ENCODE assay signal across 14 mouse cellular contexts in the genomic region with DNA sequence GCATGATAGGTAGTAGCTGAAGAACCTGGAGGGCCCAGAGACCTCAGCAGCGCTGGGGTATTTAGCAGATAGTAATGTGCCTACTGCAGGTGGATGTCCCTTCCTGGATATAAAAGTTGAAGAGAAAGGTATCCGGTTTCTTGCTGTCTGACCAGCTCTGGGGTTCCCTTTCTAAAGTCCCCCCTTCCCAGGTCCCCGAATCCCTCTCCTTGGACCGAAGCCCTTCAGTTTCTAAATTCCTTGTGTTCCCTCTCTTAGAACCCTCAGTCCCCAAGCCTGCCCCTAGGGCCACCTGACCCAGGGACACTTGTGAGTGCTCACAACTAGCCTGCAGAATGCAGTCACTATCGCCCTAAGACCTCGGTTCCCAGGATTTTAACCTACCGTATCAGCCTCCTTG. TPM values are rescaled to one million over a fixed set of nuclear protein-coding genes. Genes with fewer than 3 reads are reported as not detected.
DNase-seq lines count a peak whose midpoint lies in the region; ATAC-seq and TF ChIP-seq lines count a peak whose summit lies in the region.
"Had no signal": no experiment of that assay in that cellular context is flagged by ENCODE, and none has a peak within 500 bp of the region (broad histone marks: within the 10 kb centered on the region; RNA-seq: fewer than 3 reads in every experiment).

No protein-coding gene starts in this region.

- H3K27me3 ChIP-seq in heart, embryonic 16.5 days (ENCODE audit: control insufficient read depth, insufficient read depth, low read length), result peaks cover 12% of the 10 kb centered on the region
- H3K27me3 ChIP-seq in CH12.LX (replicated peaks), result no peaks in the 10 kb centered on the region
- peaks cover 26% of the 10 kb centered on the region for H3K27me3 ChIP-seq in embryonic facial prominence, embryonic 13.5 days
- H3K27me3 ChIP-seq in liver, embryonic 13.5 days, result peaks cover 47% of the 10 kb centered on the region

- no peak overlapping the region for H3K9ac ChIP-seq in heart, embryonic 16.5 days (ENCODE audit: low read length)
- H3K9ac ChIP-seq in CH12.LX (ENCODE audit: insufficient read depth, low read depth), result peak overlapping the region; percentile 93
- no peak overlapping the region for H3K9ac ChIP-seq in embryonic facial prominence, embryonic 13.5 days
- no peak overlapping the region for H3K9ac ChIP-seq in liver, embryonic 13.5 days

- H3K27ac ChIP-seq in heart, embryonic 16.5 days (ENCODE audit: low read length), result no peak overlapping the region
- H3K27ac ChIP-seq in CH12.LX (ENCODE audit: insufficient read depth, low read depth), result peak overlapping the region; percentile 88
- H3K27ac ChIP-seq in embryonic facial prominence, embryonic 13.5 days, result no peak overlapping the region
- no peak overlapping the region for H3K27ac ChIP-seq in liver, embryonic 13.5 days
- H3K27ac ChIP-seq: hindbrain, embryonic 12.5 days; limb, embryonic 12.5 days had no signal

- in situ Hi-C loops in CH12.LX (cut with MboI; ENCODE audit: low pct_ligation_motif_present, low pct_unique_long_range_greater_than_20kb, low sequenced_read_pairs), result no loop called here

- no peak for TF ChIP-seq EP300 in CH12.LX (IDR thresholded peaks at IDR 0.05; ENCODE audit: low read length)

- TF ChIP-seq RAD21 in CH12.LX (IDR thresholded peaks at IDR 0.05; ENCODE audit: low read depth, low read length), result no peak

- no peak for TF ChIP-seq POLR2A in CH12.LX (IDR thresholded peaks at IDR 0.05; ENCODE audit: low read depth, low read length)

- H3K79me2 ChIP-seq in CH12.LX (replicated peaks; ENCODE audit: control insufficient read depth, extremely low read depth, insufficient read depth, poor library complexity, severe bottlenecking), result peaks cover 34% of the 10 kb centered on the region

- no peaks in the 10 kb centered on the region for H3K36me3 ChIP-seq in heart, embryonic 16.5 days (ENCODE audit: control insufficient read depth, insufficient read depth)
- H3K36me3 ChIP-seq in CH12.LX (replicated peaks in 1 of 2; ENCODE audit: control insufficient read depth in 1 of 2, insufficient read depth in 1 of 2, low read length in 1 of 2), result peaks cover 16 to 31% of the 10 kb centered on the region in 2 experiments
- no peaks in the 10 kb centered on the region for H3K36me3 ChIP-seq in embryonic facial prominence, embryonic 13.5 days
- peaks cover 6% of the 10 kb centered on the region; the same call in 1 of the 2 replicates for H3K36me3 ChIP-seq in liver, embryonic 13.5 days
- H3K36me3 ChIP-seq: hindbrain, embryonic 12.5 days; limb, embryonic 12.5 days had no signal

- dilution Hi-C loops in CH12.LX (cut with MboI; ENCODE audit: extremely low pct_ligation_motif_present, extremely low pct_unique_long_range_greater_than_20kb, low sequenced_read_pairs), result no loop called here

- H3K4me1 ChIP-seq in heart, embryonic 16.5 days (ENCODE audit: control insufficient read depth, insufficient read depth, low read length), result peaks cover 32% of the 10 kb centered on the region
- peaks cover 30 to 57% of the 10 kb centered on the region in 2 experiments for H3K4me1 ChIP-seq in CH12.LX (ENCODE audit: control insufficient read depth in 1 of 2, insufficient read depth in 2 of 2)
- H3K4me1 ChIP-seq in embryonic facial prominence, embryonic 13.5 days, result peaks cover 47% of the 10 kb centered on the region
- peaks cover 48% of the 10 kb centered on the region for H3K4me1 ChIP-seq in liver, embryonic 13.5 days (replicated peaks)

- H3K9me3 ChIP-seq in heart, embryonic 16.5 days (replicated peaks; ENCODE audit: control insufficient read depth, low read length), result peaks cover 4% of the 10 kb centered on the region
- peaks cover 5% of the 10 kb centered on the region for H3K9me3 ChIP-seq in CH12.LX (replicated peaks; ENCODE audit: low read length)
- 0 out of 2 replicates have a peak, but pooled peaks cover 5% of the 10 kb centered on the region for H3K9me3 ChIP-seq in embryonic facial prominence, embryonic 13.5 days
- 0 out of 2 replicates have a peak, but pooled peaks cover 3% of the 10 kb centered on the region for H3K9me3 ChIP-seq in liver, embryonic 13.5 days (replicated peaks)
- H3K9me3 ChIP-seq: hindbrain, embryonic 12.5 days had no signal

- WGBS in heart, embryonic 16.5 days, result 61% methylated on average over 7 of the region's 7 CpGs
- WGBS in embryonic facial prominence, embryonic 13.5 days, result 55% methylated on average over 7 of the region's 7 CpGs
- 58% methylated on average over 7 of the region's 7 CpGs for WGBS in liver, embryonic 13.5 days (ENCODE audit: insufficient replicate concordance)

- no peak overlapping the region for H3K4me3 ChIP-seq in heart, embryonic 16.5 days (ENCODE audit: low read length)
- peak overlapping the region; percentile 72 to 92 (median 82) for H3K4me3 ChIP-seq in CH12.LX (replicated peaks in 1 of 3; ENCODE audit: low read depth in 2 of 3, low read length in 2 of 3, poor library complexity in 1 of 3)
- peak overlapping the region; percentile 51 for H3K4me3 ChIP-seq in embryonic facial prominence, embryonic 13.5 days
- peak overlapping the region; percentile 59 for H3K4me3 ChIP-seq in liver, embryonic 13.5 days (replicated peaks)

- DNase-seq in heart, adult 18-20 months, result no peak
- no peak for DNase-seq in CH12.LX (ENCODE audit: extremely low read depth)
- DNase-seq in liver, embryonic 13.5 days, result no peak
- no peak for DNase-seq in frontal cortex, postnatal 25 days (ENCODE audit: low spot score in 2 of 2)
- no peak for DNase-seq in ovary, postnatal 36 days (ENCODE audit: low spot score)
- DNase-seq: cerebellum, adult 11 months had no signal

- ATAC-seq in heart, embryonic 16.5 days (replicated peaks; ENCODE audit: extremely low read depth, insufficient read depth, low FRiP score), result no peak
- no peak for ATAC-seq in embryonic facial prominence, embryonic 13.5 days (ENCODE audit: insufficient number of reproducible peaks, insufficient read depth, low FRiP score, low TSS enrichment, low read depth)
- ATAC-seq in liver, embryonic 13.5 days (ENCODE audit: low read depth), result no peak
- ATAC-seq in cerebellum, adult (ENCODE audit: insufficient number of reproducible peaks, low FRiP score, low TSS enrichment), result no peak
- ATAC-seq: activated CD4-positive, CD25-positive, alpha-beta regulatory T cell, adult 4 months had no signal

- peak overlapping the region; percentile 81 for H3K4me2 ChIP-seq in heart, embryonic 16.5 days (ENCODE audit: low read depth, low read length)
- peak overlapping the region; percentile 77 for H3K4me2 ChIP-seq in CH12.LX (ENCODE audit: insufficient read depth, low read depth, poor library complexity, severe bottlenecking)
- peak overlapping the region; percentile 77 for H3K4me2 ChIP-seq in embryonic facial prominence, embryonic 13.5 days
- peak overlapping the region; percentile 66 for H3K4me2 ChIP-seq in liver, embryonic 13.5 days

- no peak for TF ChIP-seq CTCF in CH12.LX (conservative IDR thresholded peaks at IDR 0.05 in 1 of 2, IDR thresholded peaks at IDR 0.05 in 1 of 2; ENCODE audit: low read depth in 2 of 2, low read length in 2 of 2)

TF ChIP-seq in CH12.LX, 34 proteins besides CTCF, POLR2A, EP300 and RAD21 (continues in another document):
- TF ChIP-seq MAX (IDR thresholded peaks at IDR 0.05; ENCODE audit: low read length), result no peak
- no peak for TF ChIP-seq PAX5 (IDR thresholded peaks at IDR 0.05; ENCODE audit: low read length)
- TF ChIP-seq ZC3H11A (IDR thresholded peaks at IDR 0.05; ENCODE audit: low read depth, low read length), result no peak

RNA-seq across cellular contexts. Expression of a gene that starts 0.9 kb away (rescaled TPM):
- 3.1 and 4.1 TPM in 2 replicates for polyA plus RNA-seq in heart, embryonic 16.5 days (2015; fragmentation: Nextera tagmentation; extraction: Ambion mirVana)
- 1 to 10 TPM; 2.9 to 3.7 TPM for total RNA-seq in heart, adult 18-20 months (2021)
- total RNA-seq in CH12.LX (2012; rRNA removed) (15.8 and 18.8 TPM in 2 replicates), CH12.LX (2014; rRNA removed) (3.2 and 3.8 TPM in 2 replicates)
- polyA plus RNA-seq in CH12.LX (2012; ENCODE audit: insufficient read length, low read depth), result 17.9 and 25.2 TPM in 2 replicates
- 2.2 and 3.6 TPM in 2 replicates for polyA plus RNA-seq in embryonic facial prominence, embryonic 13.5 days (2015; fragmentation: Nextera tagmentation; extraction: Ambion mirVana)
- polyA plus RNA-seq in liver, embryonic 13.5 days (2015; fragmentation: Nextera tagmentation; extraction: Ambion mirVana), result 3.0 and 3.9 TPM in 2 replicates

RNA-seq across cellular contexts. Expression of a gene that starts 25.0 kb away (rescaled TPM):
- polyA plus RNA-seq in heart, embryonic 16.5 days (2015; fragmentation: Nextera tagmentation; extraction: Ambion mirVana), result 1.2 and 2.0 TPM in 2 replicates
- total RNA-seq in heart, adult 18-20 months (2021), result under 1 TPM; 0.35 to 0.75 TPM
- total RNA-seq in CH12.LX (2012; rRNA removed) (30.8 and 38.9 TPM in 2 replicates), CH12.LX (2014; rRNA removed) (6.4 and 7.2 TPM in 2 replicates)
- polyA plus RNA-seq in CH12.LX (2012; ENCODE audit: insufficient read length, low read depth), result 12.7 and 13.4 TPM in 2 replicates
- 8.1 and 10.4 TPM in 2 replicates for polyA plus RNA-seq in embryonic facial prominence, embryonic 13.5 days (2015; fragmentation: Nextera tagmentation; extraction: Ambion mirVana)
- 1.2 and 1.3 TPM in 2 replicates for polyA plus RNA-seq in liver, embryonic 13.5 days (2015; fragmentation: Nextera tagmentation; extraction: Ambion mirVana)
- total RNA-seq: layer of hippocampus, adult 18-20 months had no signal
- polyA plus RNA-seq: activated CD4-positive, CD25-positive, alpha-beta regulatory T cell, adult 4 months had no signal

RNA-seq across cellular contexts. Expression of a gene that starts 30.2 kb away (rescaled TPM):
- not detected in 2 replicates for polyA plus RNA-seq in heart, embryonic 16.5 days (2015; fragmentation: Nextera tagmentation; extraction: Ambion mirVana)
- total RNA-seq in heart, adult 18-20 months (2021), result not detected
- total RNA-seq in CH12.LX (2012; rRNA removed) (0.59 TPM in 1 of 2 replicates, not detected in the other), CH12.LX (2014; rRNA removed) (not detected in 2 replicates)
- polyA plus RNA-seq in CH12.LX (2012; ENCODE audit: insufficient read length, low read depth), result 4.1 and 4.3 TPM in 2 replicates
- polyA plus RNA-seq in embryonic facial prominence, embryonic 13.5 days (2015; fragmentation: Nextera tagmentation; extraction: Ambion mirVana), result 0.28 and 0.72 TPM in 2 replicates
- not detected in 2 replicates for polyA plus RNA-seq in liver, embryonic 13.5 days (2015; fragmentation: Nextera tagmentation; extraction: Ambion mirVana)
- polyA plus RNA-seq: activated CD4-positive, CD25-positive, alpha-beta regulatory T cell, adult 4 months; embryonic facial prominence, embryonic 11.5 days had no signal

RNA-seq across cellular contexts. Expression of a gene that starts 39.5 kb away (rescaled TPM):
- not detected in 2 replicates for polyA plus RNA-seq in heart, embryonic 16.5 days (2015; fragmentation: Nextera tagmentation; extraction: Ambion mirVana)
- total RNA-seq in heart, adult 18-20 months (2021), result not detected
- total RNA-seq in CH12.LX (2012; rRNA removed) (2.5 and 3.2 TPM in 2 replicates), CH12.LX (2014; rRNA removed) (0.88 and 1.1 TPM in 2 replicates)
- 6.8 and 7.7 TPM in 2 replicates for polyA plus RNA-seq in CH12.LX (2012; ENCODE audit: insufficient read length, low read depth)
- not detected in 2 replicates for polyA plus RNA-seq in embryonic facial prominence, embryonic 13.5 days (2015; fragmentation: Nextera tagmentation; extraction: Ambion mirVana)
- not detected in 2 replicates for polyA plus RNA-seq in liver, embryonic 13.5 days (2015; fragmentation: Nextera tagmentation; extraction: Ambion mirVana)
- total RNA-seq: layer of hippocampus, adult 18-20 months had no signal
- polyA plus RNA-seq: embryonic facial prominence, embryonic 11.5 days; hindbrain, embryonic 12.5 days; limb, embryonic 12.5 days had no signal

RNA-seq across cellular contexts. Expression of a gene that starts 50.8 kb away (rescaled TPM):
- 413 and 444 TPM in 2 replicates for polyA plus RNA-seq in heart, embryonic 16.5 days (2015; fragmentation: Nextera tagmentation; extraction: Ambion mirVana)
- 100 to 1,000 TPM; 192 to 199 TPM for total RNA-seq in heart, adult 18-20 months (2021)
- total RNA-seq in CH12.LX (2012; rRNA removed) (8.2 and 10.9 TPM in 2 replicates), CH12.LX (2014; rRNA removed) (2.4 and 3.0 TPM in 2 replicates)
- polyA plus RNA-seq in CH12.LX (2012; ENCODE audit: insufficient read length, low read depth), result 4.8 and 5.3 TPM in 2 replicates
- polyA plus RNA-seq in embryonic facial prominence, embryonic 13.5 days (2015; fragmentation: Nextera tagmentation; extraction: Ambion mirVana), result 98.1 and 116 TPM in 2 replicates
- polyA plus RNA-seq in liver, embryonic 13.5 days (2015; fragmentation: Nextera tagmentation; extraction: Ambion mirVana), result 7.2 and 7.9 TPM in 2 replicates
